Mouse (Mus musculus): ENCODE data around the gene C130060K24Rik. TPM values are rescaled to one million over a fixed set of nuclear protein-coding genes. Genes with fewer than 3 reads are reported as not detected.

C130060K24Rik gene
- total RNA-seq (2021): under 1 TPM in 1 of 2 experiments, not detected in 1; 0.30 TPM
- long read RNA-seq, experiment 1, partial matches to known transcripts: 0 of 1 reads
- long read RNA-seq, experiment 1, other reads (novel, unspliced or antisense): 0 of 1 reads
- long read RNA-seq, experiment 2: 0 reads

- intact Hi-C loops (cut with DNase I): no loop called here
Observed at GRCm38 (mm10) chr6:65380918-65381772, at the start of gene C130060K24Rik. TSS of gene C130060K24Rik (plus strand) at chr6:65381105.

GRCm38 (mm10) chr6:65334246-65334645 lies 46.7 kb upstream of the C130060K24Rik start:
- no peak for DNase-seq (ENCODE audit: low spot score in 2 of 2)
- intact Hi-C loops (cut with DNase I): no loop called here

More at GRCm38 (mm10) chr6:65380918-65381772, at the start of gene C130060K24Rik:
- DNase-seq (ENCODE audit: low spot score in 2 of 2): peak in 1 of 2 experiments; percentile 2

GRCm38 (mm10) chr6:65339391-65339790 lies 41.5 kb upstream of the C130060K24Rik start:
- intact Hi-C loops (cut with DNase I): no loop called here
- no peak for DNase-seq (ENCODE audit: low spot score in 2 of 2)

- DNase-seq (ENCODE audit: low spot score in 2 of 2): no peak
- intact Hi-C loops (cut with DNase I): no loop called here
Observed at GRCm38 (mm10) chr6:65341360-65341759, 39.5 kb upstream of the C130060K24Rik start.

- DNase-seq (ENCODE audit: low spot score in 2 of 2): no peak
- intact Hi-C loops (cut with DNase I): no loop called here
Observed at GRCm38 (mm10) chr6:65347736-65348135, 33.2 kb upstream of the C130060K24Rik start.

- intact Hi-C loops (cut with DNase I): no loop called here
- DNase-seq (ENCODE audit: low spot score in 2 of 2): no peak
Observed at GRCm38 (mm10) chr6:65348255-65348654, 32.6 kb upstream of the C130060K24Rik start.

GRCm38 (mm10) chr6:65351622-65352021 lies 29.3 kb upstream of the C130060K24Rik start:
- no peak for DNase-seq (ENCODE audit: low spot score in 2 of 2)
- intact Hi-C loops (cut with DNase I): no loop called here

GRCm38 (mm10) chr6:65375918-65376317 lies 5.0 kb upstream of the C130060K24Rik start:
- intact Hi-C loops (cut with DNase I): no loop called here
- no peak for DNase-seq (ENCODE audit: low spot score in 2 of 2)

GRCm38 (mm10) chr6:65421888-65422287 lies 41.0 kb downstream of the C130060K24Rik start:
- peak in 1 of 2 experiments; percentile 17 for DNase-seq (ENCODE audit: low spot score in 2 of 2)

GRCm38 (mm10) chr6:65427065-65427464 lies 46.2 kb downstream of the C130060K24Rik start:
- intact Hi-C loops (cut with DNase I): no loop called here
- peak; percentile 11 to 37 for DNase-seq (ENCODE audit: low spot score in 2 of 2)

More at GRCm38 (mm10) chr6:65421888-65422287, 41.0 kb downstream of the C130060K24Rik start:
- intact Hi-C loops (cut with DNase I): no loop called here

GRCm38 (mm10) chr6:65433159-65433558 lies 52.3 kb downstream of the C130060K24Rik start:
- intact Hi-C loops (cut with DNase I): no loop called here
- DNase-seq (ENCODE audit: low spot score in 2 of 2): no peak

GRCm38 (mm10) chr6:65453465-65453864 lies 72.6 kb downstream of the C130060K24Rik start:
- intact Hi-C loops (cut with DNase I): no loop called here
- peak; percentile 47 to 48 for DNase-seq (ENCODE audit: low spot score in 2 of 2)

GRCm38 (mm10) chr6:65465294-65465693 lies 84.4 kb downstream of the C130060K24Rik start:
- no peak for DNase-seq (ENCODE audit: low spot score in 2 of 2)
- intact Hi-C loops (cut with DNase I): no loop called here

- DNase-seq (ENCODE audit: low spot score in 2 of 2): no peak
- intact Hi-C loops (cut with DNase I): no loop called here
Observed at GRCm38 (mm10) chr6:65470320-65470719, 89.4 kb downstream of the C130060K24Rik start.

- intact Hi-C loops (cut with DNase I): no loop called here
- DNase-seq (ENCODE audit: low spot score in 2 of 2): no peak
Observed at GRCm38 (mm10) chr6:65472455-65472854, 91.5 kb downstream of the C130060K24Rik start.

GRCm38 (mm10) chr6:65498786-65499185 lies 117.9 kb downstream of the C130060K24Rik start:
- intact Hi-C loops (cut with DNase I): no loop called here
- DNase-seq (ENCODE audit: low spot score in 2 of 2): no peak

Other genes starting within 250 kb of the C130060K24Rik start
- 1 to 10 TPM; 3.7 to 5.3 TPM for gene Hpgds, start 236.2 kb upstream of the C130060K24Rik start, total RNA-seq (2021)
- not detected for gene Tnip3, start 144.2 kb downstream of the C130060K24Rik start, total RNA-seq (2021)